ENCODE assay signal across 12 mouse cellular contexts in the genomic region with DNA sequence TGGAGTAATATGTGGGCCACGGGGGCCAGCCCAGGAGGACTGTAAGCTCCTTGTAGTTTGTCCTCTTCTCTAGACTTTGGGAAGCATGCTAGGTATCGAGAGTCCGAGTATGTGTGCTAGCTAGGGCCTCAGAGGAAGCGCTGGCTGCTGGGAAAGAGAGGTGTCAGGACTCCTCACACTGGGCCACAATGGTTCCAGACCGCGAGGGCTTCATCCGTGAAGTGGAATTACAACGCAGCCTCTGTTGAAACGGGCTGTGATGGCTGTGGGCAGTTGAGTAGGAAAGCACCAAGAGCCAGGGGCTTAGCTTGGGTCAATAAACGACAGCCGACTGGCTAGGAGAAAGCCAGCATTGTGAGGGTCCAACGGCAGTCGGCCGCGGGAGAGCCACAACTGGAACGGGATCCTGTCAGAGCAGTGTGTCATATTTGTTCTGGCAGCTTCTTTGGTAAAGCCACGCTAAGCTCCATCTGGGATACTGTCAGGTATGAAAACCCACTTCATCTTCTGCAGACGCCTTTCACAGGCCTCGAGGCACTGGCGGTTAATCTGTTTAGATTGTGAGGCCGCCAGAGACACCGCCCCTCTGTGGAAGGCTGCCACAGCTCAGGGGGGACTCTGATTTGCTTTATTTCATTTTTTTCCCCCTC. TPM values are rescaled to one million over a fixed set of nuclear protein-coding genes. Genes with fewer than 3 reads are reported as not detected.
A peak's percentile ranks its signal among the peaks of the same experiment; 100 is the strongest.
DNase-seq lines count a peak whose midpoint lies in the region; ATAC-seq and TF ChIP-seq lines count a peak whose summit lies in the region.
"Had no signal": no experiment of that assay in that cellular context is flagged by ENCODE, and none has a peak within 500 bp of the region (broad histone marks: within the 10 kb centered on the region; RNA-seq: fewer than 3 reads in every experiment).

No protein-coding gene starts in this region.

- TF ChIP-seq POLR2A in cerebellum, adult 2 months (IDR thresholded peaks at IDR 0.05; ENCODE audit: borderline replicate concordance, insufficient read depth, low read length) = no peak

- H3K4me2 ChIP-seq in lung, embryonic 14.5 days = no peak overlapping the region
- no peak overlapping the region for H3K4me2 ChIP-seq in midbrain, embryonic 13.5 days (replicated peaks)
- no peak overlapping the region for H3K4me2 ChIP-seq in kidney, embryonic 16.5 days (replicated peaks; ENCODE audit: low read depth, low read length)
- H3K4me2 ChIP-seq: neural tube, embryonic 15.5 days had no signal

- H3K4me1 ChIP-seq in lung, embryonic 14.5 days (ENCODE audit: insufficient read depth) = no peaks in the 10 kb centered on the region
- H3K4me1 ChIP-seq in embryonic facial prominence, embryonic 10.5 days = peaks cover 15% of the 10 kb centered on the region
- H3K4me1 ChIP-seq in midbrain, embryonic 13.5 days (replicated peaks) = peaks cover 22% of the 10 kb centered on the region
- no peaks in the 10 kb centered on the region for H3K4me1 ChIP-seq in kidney, embryonic 16.5 days (ENCODE audit: insufficient read depth, low read length)
- no peaks in the 10 kb centered on the region; the same call in 1 of the 2 replicates for H3K4me1 ChIP-seq in cerebellum, adult 2 months (ENCODE audit: control insufficient read depth, insufficient read depth, low read length)

- WGBS in lung, embryonic 14.5 days = 65% methylated on average over 22 of the region's 22 CpGs
- 87% methylated on average over 22 of the region's 22 CpGs for WGBS in embryonic facial prominence, embryonic 10.5 days
- WGBS in midbrain, embryonic 13.5 days = 65% methylated on average over 22 of the region's 22 CpGs
- 84% methylated on average over 22 of the region's 22 CpGs for WGBS in kidney, embryonic 16.5 days
- 75% methylated on average over 22 of the region's 22 CpGs for WGBS in cerebellum, adult 2 months

- ATAC-seq in lung, embryonic 14.5 days (ENCODE audit: insufficient read depth) = peak; percentile 21; the same call in 1 of the 2 replicates
- ATAC-seq in midbrain, embryonic 13.5 days = peak; percentile 35; the same call in 1 of the 2 replicates
- no peak for ATAC-seq in kidney, embryonic 16.5 days (ENCODE audit: low FRiP score, low TSS enrichment)

- no peak overlapping the region for H3K4me3 ChIP-seq in lung, embryonic 14.5 days (ENCODE audit: low read depth, low read length)
- H3K4me3 ChIP-seq in embryonic facial prominence, embryonic 10.5 days = no peak overlapping the region
- no peak overlapping the region for H3K4me3 ChIP-seq in midbrain, embryonic 13.5 days (replicated peaks)
- no peak overlapping the region for H3K4me3 ChIP-seq in kidney, embryonic 16.5 days (ENCODE audit: low read length)
- H3K4me3 ChIP-seq in cerebellum, adult 2 months (replicated peaks; ENCODE audit: insufficient read depth, low read depth, low read length) = no peak overlapping the region
- H3K4me3 ChIP-seq: heart, adult 2 months; neural tube, embryonic 15.5 days had no signal

- no peaks in the 10 kb centered on the region for H3K36me3 ChIP-seq in lung, embryonic 14.5 days (ENCODE audit: insufficient read depth)
- no peaks in the 10 kb centered on the region for H3K36me3 ChIP-seq in embryonic facial prominence, embryonic 10.5 days (replicated peaks)
- H3K36me3 ChIP-seq in midbrain, embryonic 13.5 days = no peaks in the 10 kb centered on the region
- H3K36me3 ChIP-seq in kidney, embryonic 16.5 days (ENCODE audit: insufficient read depth, low read length) = no peaks in the 10 kb centered on the region
- H3K36me3 ChIP-seq: neural tube, embryonic 15.5 days had no signal

- DNase-seq in lung, embryonic 14.5 days = peak; percentile 2
- DNase-seq in lung, postnatal 10 days = no peak
- no peak for DNase-seq in embryonic facial prominence, embryonic 10.5 days (ENCODE audit: low spot score)
- DNase-seq in fibroblast of lung, adult 2 months (ENCODE audit: low read depth) = peak; percentile 54
- no peak for DNase-seq in cerebellum, adult 2 months
- DNase-seq: cerebellum, adult 9-10 months; heart, adult 2 months; kidney, adult 18-20 months; lung, adult 18-20 months had no signal

- no peak for TF ChIP-seq CTCF in lung, embryonic 14.5 days (IDR thresholded peaks at IDR 0.05; ENCODE audit: low read depth)
- no peak for TF ChIP-seq CTCF in cerebellum, adult 2 months (IDR thresholded peaks at IDR 0.05; ENCODE audit: borderline replicate concordance, insufficient read depth, low read depth, low read length)

- H3K9ac ChIP-seq in lung, embryonic 14.5 days = no peak overlapping the region
- H3K9ac ChIP-seq in midbrain, embryonic 13.5 days (replicated peaks) = no peak overlapping the region
- no peak overlapping the region for H3K9ac ChIP-seq in kidney, embryonic 16.5 days (replicated peaks; ENCODE audit: low read length)
- H3K9ac ChIP-seq: neural tube, embryonic 15.5 days had no signal

- H3K27me3 ChIP-seq in lung, embryonic 14.5 days (ENCODE audit: insufficient read depth, low read length) = no peaks in the 10 kb centered on the region
- no peaks in the 10 kb centered on the region for H3K27me3 ChIP-seq in embryonic facial prominence, embryonic 10.5 days (replicated peaks; ENCODE audit: low read depth, poor library complexity, severe bottlenecking)
- H3K27me3 ChIP-seq in midbrain, embryonic 13.5 days = no peaks in the 10 kb centered on the region
- H3K27me3 ChIP-seq in kidney, embryonic 16.5 days (ENCODE audit: insufficient read depth, low read length) = no peaks in the 10 kb centered on the region
- H3K27me3 ChIP-seq in cerebellum, adult 2 months (ENCODE audit: control insufficient read depth, insufficient read depth, low read length) = no peaks in the 10 kb centered on the region
- H3K27me3 ChIP-seq: neural tube, embryonic 15.5 days had no signal

- H3K9me3 ChIP-seq in lung, embryonic 14.5 days (ENCODE audit: low read depth, low read length) = no peaks in the 10 kb centered on the region
- no peaks in the 10 kb centered on the region for H3K9me3 ChIP-seq in embryonic facial prominence, embryonic 10.5 days
- no peaks in the 10 kb centered on the region for H3K9me3 ChIP-seq in midbrain, embryonic 13.5 days
- H3K9me3 ChIP-seq in kidney, embryonic 16.5 days (ENCODE audit: low read length) = no peaks in the 10 kb centered on the region
- H3K9me3 ChIP-seq: neural tube, embryonic 15.5 days had no signal

- no peak overlapping the region for H3K27ac ChIP-seq in lung, embryonic 14.5 days (ENCODE audit: low read depth)
- peak overlapping the region; percentile 10; the same call in 1 of the 2 replicates for H3K27ac ChIP-seq in embryonic facial prominence, embryonic 10.5 days (replicated peaks)
- peak overlapping the region; percentile 47; the same call in 1 of the 2 replicates for H3K27ac ChIP-seq in midbrain, embryonic 13.5 days
- no peak overlapping the region for H3K27ac ChIP-seq in kidney, embryonic 16.5 days (ENCODE audit: low read length)
- H3K27ac ChIP-seq in cerebellum, adult 2 months (ENCODE audit: insufficient read depth, low read length) = no peak overlapping the region
- H3K27ac ChIP-seq: heart, adult 2 months; neural tube, embryonic 15.5 days had no signal

RNA-seq across cellular contexts. Expression of gene Cnmd, which starts 41.7 kb away (rescaled TPM):
- polyA plus RNA-seq in lung, embryonic 14.5 days (2014; fragmentation: Nextera tagmentation; extraction: Ambion mirVana) = 13.4 and 13.7 TPM in 2 replicates
- 2.4 and 5.5 TPM in 2 replicates for polyA plus RNA-seq in embryonic facial prominence, embryonic 10.5 days (2016; fragmentation: Nextera tagmentation; extraction: Ambion mirVana)
- 1.1 and 1.2 TPM in 2 replicates for polyA plus RNA-seq in midbrain, embryonic 13.5 days (2015; fragmentation: Nextera tagmentation; extraction: Ambion mirVana)
- 2.0 and 2.6 TPM in 2 replicates for polyA plus RNA-seq in kidney, embryonic 16.5 days (2015; fragmentation: Nextera tagmentation; extraction: Ambion mirVana)
- 3.8 and 3.9 TPM in 2 replicates for polyA plus RNA-seq in cerebellum, adult 2 months (2012; rRNA removed)

Comparison
In these comparisons a context has a peak if more than half of its experiments do, and no peak if none do; other contexts are left out.
1. DNase-seq: peak in lung, embryonic 14.5 days (single experiment) and fibroblast of lung, adult 2 months (single experiment); none in lung, postnatal 10 days (single experiment), embryonic facial prominence, embryonic 10.5 days (single experiment) and cerebellum, adult 2 months (0 of 2).
2. H3K27ac ChIP-seq: peak in embryonic facial prominence, embryonic 10.5 days (single experiment) and midbrain, embryonic 13.5 days (single experiment); none in lung, embryonic 14.5 days (single experiment), kidney, embryonic 16.5 days (single experiment) and cerebellum, adult 2 months (single experiment).